9 mouse cellular contexts compared by ENCODE assay signal in the genomic region with DNA sequence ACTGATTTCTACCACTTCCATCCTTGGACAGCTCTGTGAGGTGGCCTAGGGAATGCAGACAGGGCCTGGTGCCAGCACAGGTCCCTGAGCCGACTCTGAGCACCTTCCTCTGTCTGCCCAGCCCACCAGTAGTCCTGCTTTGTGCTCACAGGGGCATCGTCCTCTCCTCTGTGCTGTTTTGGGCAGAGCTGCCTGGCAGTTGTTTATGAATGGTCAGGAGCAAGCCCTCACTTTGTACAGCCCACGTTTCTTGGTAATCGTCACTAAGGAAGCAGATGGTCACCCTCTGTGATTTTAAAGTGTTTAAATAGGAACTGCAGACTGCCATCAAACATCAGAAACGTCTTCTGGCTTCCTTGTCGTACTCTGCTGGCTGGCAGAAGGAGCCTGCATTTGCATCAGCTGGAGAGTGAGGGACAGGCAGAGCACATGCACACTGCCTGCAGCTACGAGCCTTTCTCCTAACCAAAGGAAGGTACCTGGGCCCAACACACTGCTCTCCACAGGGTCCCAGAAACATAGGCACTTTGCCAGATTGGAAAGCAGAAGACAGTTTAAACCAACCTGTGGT.
A peak's percentile ranks its signal among the peaks of the same experiment; 100 is the strongest.
DNase-seq lines count a peak whose midpoint lies in the region; ATAC-seq and TF ChIP-seq lines count a peak whose summit lies in the region.
"Had no signal": no experiment of that assay in that cellular context is flagged by ENCODE, and none has a peak within 500 bp of the region (broad histone marks: within the 10 kb centered on the region; RNA-seq: fewer than 3 reads in every experiment).

No protein-coding gene starts in this region.

- no peak overlapping the region for H3K4me2 ChIP-seq in heart, embryonic 11.5 days
- H3K4me2 ChIP-seq in forebrain, postnatal 0 days (ENCODE audit: low read depth), result no peak overlapping the region
- no peak overlapping the region for H3K4me2 ChIP-seq in limb, embryonic 14.5 days (replicated peaks; ENCODE audit: low read depth, low read length, severe bottlenecking)

- WGBS in heart, embryonic 11.5 days (ENCODE audit: insufficient replicate concordance), result 51% methylated on average over 7 of the region's 7 CpGs
- 3% methylated on average over 7 of the region's 7 CpGs for WGBS in cerebellum, adult 2 months
- 4% methylated on average over 7 of the region's 7 CpGs for WGBS in forebrain, postnatal 0 days
- 27% methylated on average over 7 of the region's 7 CpGs for WGBS in limb, embryonic 14.5 days

- peaks cover 28% of the 10 kb centered on the region for H3K4me1 ChIP-seq in heart, embryonic 11.5 days (ENCODE audit: control insufficient read depth, insufficient read depth, low read length)
- peaks cover 17% of the 10 kb centered on the region for H3K4me1 ChIP-seq in cerebellum, adult 2 months (ENCODE audit: control insufficient read depth, insufficient read depth, low read length)
- H3K4me1 ChIP-seq in forebrain, postnatal 0 days (ENCODE audit: insufficient read depth), result peaks cover 34% of the 10 kb centered on the region
- H3K4me1 ChIP-seq in limb, embryonic 14.5 days (ENCODE audit: control insufficient read depth, insufficient read depth, low read length), result peaks cover 48% of the 10 kb centered on the region

- DNase-seq in heart, adult 18-20 months, result no peak
- DNase-seq in cerebellum, adult 2 months, result peak; percentile 53 to 55
- peak; percentile 77 for DNase-seq in forebrain, postnatal 0 days
- no peak for DNase-seq in limb, embryonic 14.5 days (ENCODE audit: low spot score)
- DNase-seq in adrenal gland, postnatal 25 days, result no peak
- DNase-seq in adrenal gland, adult 8-10 months, result no peak

- H3K9me3 ChIP-seq in heart, embryonic 11.5 days (replicated peaks; ENCODE audit: control insufficient read depth, low read length), result no peaks in the 10 kb centered on the region
- H3K9me3 ChIP-seq in forebrain, postnatal 0 days (ENCODE audit: low read length), result no peaks in the 10 kb centered on the region
- no peaks in the 10 kb centered on the region for H3K9me3 ChIP-seq in limb, embryonic 14.5 days (ENCODE audit: control insufficient read depth, low read length)

- no peak for TF ChIP-seq POLR2A in cerebellum, adult 2 months (IDR thresholded peaks at IDR 0.05; ENCODE audit: borderline replicate concordance, insufficient read depth, low read length)
- TF ChIP-seq POLR2A in limb, embryonic 14.5 days (IDR thresholded peaks at IDR 0.05; ENCODE audit: borderline replicate concordance, extremely low read depth, insufficient read depth, insufficient read length), result no peak

- no peak for ATAC-seq in heart, embryonic 11.5 days (replicated peaks; ENCODE audit: insufficient number of reproducible peaks, low FRiP score, low TSS enrichment)
- ATAC-seq in forebrain, postnatal 0 days, result peak; percentile 68
- no peak for ATAC-seq in limb, embryonic 14.5 days (ENCODE audit: low FRiP score, low read depth)
- ATAC-seq in megakaryocyte-erythroid progenitor cell, adult 5-6 weeks (replicated peaks; ENCODE audit: low FRiP score, low TSS enrichment, poor library complexity, severe bottlenecking), result no peak

- H3K36me3 ChIP-seq in heart, embryonic 11.5 days (ENCODE audit: control insufficient read depth, insufficient read depth, low read length), result no peaks in the 10 kb centered on the region
- H3K36me3 ChIP-seq in forebrain, postnatal 0 days (ENCODE audit: insufficient read depth), result peaks cover 27% of the 10 kb centered on the region
- 0 out of 2 replicates have a peak, but pooled peaks cover 4% of the 10 kb centered on the region for H3K36me3 ChIP-seq in limb, embryonic 14.5 days (ENCODE audit: control insufficient read depth, insufficient read depth, low read length)

- peak overlapping the region; percentile 35; the same call in 1 of the 2 replicates for H3K27ac ChIP-seq in heart, embryonic 11.5 days (ENCODE audit: low read depth, low read length)
- peak overlapping the region; percentile 22 for H3K27ac ChIP-seq in cerebellum, adult 2 months (ENCODE audit: insufficient read depth, low read length)
- H3K27ac ChIP-seq in forebrain, postnatal 0 days (ENCODE audit: low read depth, low read length), result peak overlapping the region; percentile 93
- peak overlapping the region; percentile 75 for H3K27ac ChIP-seq in limb, embryonic 14.5 days (replicated peaks; ENCODE audit: low read depth, low read length)

- TF ChIP-seq CTCF in cerebellum, adult 2 months (IDR thresholded peaks at IDR 0.05; ENCODE audit: borderline replicate concordance, insufficient read depth, low read depth, low read length), result no peak
- no peak for TF ChIP-seq CTCF in forebrain, postnatal 0 days (IDR thresholded peaks at IDR 0.05; ENCODE audit: low read depth)

- no peak overlapping the region for H3K4me3 ChIP-seq in heart, embryonic 11.5 days (ENCODE audit: low read depth, low read length)
- H3K4me3 ChIP-seq in cerebellum, adult 2 months (replicated peaks; ENCODE audit: insufficient read depth, low read depth, low read length), result no peak overlapping the region
- H3K4me3 ChIP-seq in forebrain, postnatal 0 days (ENCODE audit: low read depth, low read length), result no peak overlapping the region
- H3K4me3 ChIP-seq in limb, embryonic 14.5 days (replicated peaks; ENCODE audit: low read length), result no peak overlapping the region
- H3K4me3 ChIP-seq: erythroblast, embryonic 14.5 days had no signal

- H3K27me3 ChIP-seq in heart, embryonic 11.5 days (ENCODE audit: control insufficient read depth, insufficient read depth, low read length), result no peaks in the 10 kb centered on the region
- no peaks in the 10 kb centered on the region for H3K27me3 ChIP-seq in cerebellum, adult 2 months (ENCODE audit: control insufficient read depth, insufficient read depth, low read length)
- H3K27me3 ChIP-seq in forebrain, postnatal 0 days (ENCODE audit: insufficient read depth, low read length), result no peaks in the 10 kb centered on the region
- H3K27me3 ChIP-seq in limb, embryonic 14.5 days (ENCODE audit: control insufficient read depth, insufficient read depth, low read length), result no peaks in the 10 kb centered on the region

- 0 out of 2 replicates have a peak overlapping the region, but pooled peaks have one; percentile 22 for H3K9ac ChIP-seq in heart, embryonic 11.5 days (ENCODE audit: low read depth, low read length)
- H3K9ac ChIP-seq in forebrain, postnatal 0 days, result peak overlapping the region; percentile 49
- H3K9ac ChIP-seq in limb, embryonic 14.5 days (ENCODE audit: low read depth, low read length, severe bottlenecking), result no peak overlapping the region

Comparison
In these comparisons a context has a peak if more than half of its experiments do, and no peak if none do; other contexts are left out.
1. H3K27ac ChIP-seq: peak in every context shown above with its lines; median percentile 93 in forebrain, postnatal 0 days; 75 in limb, embryonic 14.5 days; 35 in heart, embryonic 11.5 days; 22 in cerebellum, adult 2 months.
2. DNase-seq: peak in cerebellum, adult 2 months (2 of 2) and forebrain, postnatal 0 days (single experiment); none in heart, adult 18-20 months (0 of 2), limb, embryonic 14.5 days (single experiment), adrenal gland, postnatal 25 days (single experiment) and adrenal gland, adult 8-10 months (single experiment).